Mouse (Mus musculus) kidney, adult 2 months (tissue): ENCODE data around the gene Ccdc88b.

ENCODE experiments used
- CTCF ChIP-seq: fragments of 200-500 bp; conservative IDR thresholded peaks from 2 replicates; pipeline ENCODE4 v1.5.1; 2011; ENCODE audit warnings: low read depth, mild to moderate bottlenecking, control low read depth, low read length, moderate library complexity, mixed read lengths; ENCODE audit not compliant: insufficient read depth, insufficient read length
- POLR2A ChIP-seq: fragments of 200-500 bp; IDR thresholded peaks from one replicate; pipeline ENCODE4 v1.6.1; 2011; ENCODE audit warnings: low read depth, low read length, control low read depth

- TF ChIP-seq CTCF (no peak), POLR2A (no peak)
Observed at GRCm38 (mm10) chr19:6819143-6819827, 38.7 kb downstream of the Ccdc88b start.
